Mouse (Mus musculus): ENCODE results near the gene Mcoln1.

GRCm38 (mm10) chr8:3500235-3501090 lies at the start of gene Mcoln1:
- no peak for TF ChIP-seq ZC3H11A (IDR thresholded peaks at IDR 0.05; ENCODE audit: borderline replicate concordance, low read depth, low read length)
- TF ChIP-seq HCFC1 (IDR thresholded peaks at IDR 0.05; ENCODE audit: borderline replicate concordance, insufficient read depth, low read length) = peak; percentile 78
- no peak for TF ChIP-seq MAFK (IDR thresholded peaks at IDR 0.05; ENCODE audit: insufficient read depth, low read depth, low read length)
